Mouse (Mus musculus) cerebellum, adult 2 months (tissue): ENCODE data around the gene Podxl.

Experiments
- CTCF ChIP-seq: fragments of 200-500 bp; IDR thresholded peaks from 2 replicates; pipeline ENCODE4 v1.5.1; 2011; ENCODE audit warnings: low read depth, mild to moderate bottlenecking, control low read depth, low read length, moderate library complexity, borderline replicate concordance; ENCODE audit not compliant: insufficient read depth
- POLR2A ChIP-seq: fragments of 200-500 bp; IDR thresholded peaks from 2 replicates; pipeline ENCODE4 v1.6.1; 2011; ENCODE audit warnings: low read length, control low read depth, borderline replicate concordance; ENCODE audit not compliant: insufficient read depth

GRCm38 (mm10) chr6:31592128-31592527 is 28.3 kb upstream of the Podxl start:
- TF ChIP-seq CTCF, result no peak
- TF ChIP-seq POLR2A, result no peak
